Mouse (Mus musculus): ENCODE measurements around the gene Poc1a.

The Poc1a gene

DNA sequence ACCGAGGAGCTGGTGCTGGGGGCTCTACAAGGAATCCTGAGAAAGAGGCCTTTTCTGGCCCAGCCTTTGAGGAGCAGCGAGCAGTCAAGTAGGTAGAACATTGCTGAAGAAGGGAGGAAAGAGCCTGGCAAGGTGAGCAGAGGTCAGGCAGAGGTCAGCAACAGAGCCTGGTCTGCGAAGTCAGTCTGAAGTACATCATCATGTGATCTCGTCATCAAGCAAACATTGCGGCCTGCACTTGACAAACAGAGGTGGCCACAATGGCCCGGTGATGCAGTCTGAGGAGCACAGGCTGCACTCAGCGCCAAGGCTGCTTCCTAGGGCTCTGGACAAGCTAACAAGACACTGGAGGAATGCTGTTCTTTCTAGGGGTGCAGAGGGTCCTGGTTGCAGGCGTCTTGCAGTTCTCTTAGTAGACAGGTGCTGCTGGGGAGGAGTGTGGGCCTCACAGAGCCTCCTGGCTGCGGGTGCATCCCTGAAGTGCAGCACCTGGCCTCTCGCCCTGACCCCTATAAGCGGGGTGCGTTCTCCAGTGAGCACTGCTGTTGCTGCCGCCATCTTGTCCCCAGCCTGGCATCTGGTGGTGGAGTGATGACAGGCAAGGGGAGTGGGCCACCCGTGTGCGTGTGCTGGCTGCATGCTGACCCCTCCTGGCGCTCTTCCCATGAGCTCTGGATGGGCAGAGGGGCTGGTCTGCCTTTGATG, 21.7 kb downstream of the Poc1a start:
- no peak for DNase-seq

GRCm38 (mm10) chr9:106303460-106303960, 22.6 kb downstream of the Poc1a start:
- no peak for DNase-seq

DNA sequence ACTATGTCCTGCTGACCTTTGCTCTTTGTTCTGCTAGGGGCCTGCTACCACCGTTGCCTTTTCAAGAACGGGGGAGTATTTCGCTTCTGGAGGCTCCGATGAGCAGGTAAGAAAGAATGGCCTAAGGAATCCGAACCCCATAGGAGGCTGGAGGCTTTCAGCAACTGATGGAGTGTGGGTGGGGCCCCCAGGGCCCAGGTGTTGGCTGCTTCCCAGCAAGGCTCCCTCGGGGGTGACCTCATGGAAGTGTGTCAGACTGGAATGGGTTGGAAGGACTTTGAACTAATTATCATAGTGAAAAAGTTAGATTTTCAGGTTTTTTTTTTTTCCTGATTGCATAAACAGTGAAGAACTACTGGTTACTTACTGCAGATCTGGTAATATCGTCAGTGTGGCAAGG, 24.4 kb downstream of the Poc1a start:
- no peak for DNase-seq

DNA sequence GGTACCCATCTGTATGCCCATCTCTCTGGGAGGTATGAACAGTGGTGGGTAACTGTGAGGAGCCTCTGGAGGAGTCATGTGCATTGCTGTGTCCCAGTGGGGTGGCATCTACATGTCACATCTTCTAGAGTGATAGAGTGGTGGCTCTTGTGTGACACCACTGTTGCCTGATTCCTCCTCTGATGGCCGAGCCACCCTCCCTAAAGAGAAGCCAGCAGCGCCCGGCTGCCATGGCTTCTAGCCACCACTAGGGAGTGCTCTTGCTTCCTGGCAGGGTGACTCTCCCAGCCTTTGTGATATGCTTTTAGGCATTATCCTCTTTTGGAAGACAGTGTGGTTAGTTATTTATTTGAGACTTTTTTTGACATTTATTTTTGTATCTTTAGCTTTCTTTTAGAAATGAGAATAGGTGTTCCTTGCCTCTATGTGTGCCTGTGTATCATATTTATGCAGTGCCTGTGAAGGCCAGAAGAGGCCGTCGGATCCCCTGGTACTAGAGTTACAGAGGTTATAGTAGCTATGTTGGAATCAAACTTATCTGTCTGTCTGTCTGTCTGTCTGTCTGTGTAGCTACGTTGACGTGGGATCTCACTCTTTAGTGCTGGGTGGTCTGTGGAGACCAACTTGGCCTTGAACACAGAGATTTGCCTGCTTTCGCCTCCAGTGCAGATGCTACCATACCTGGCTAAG, 25.9 kb downstream of the Poc1a start:
- DNase-seq: peak; percentile 83

DNA sequence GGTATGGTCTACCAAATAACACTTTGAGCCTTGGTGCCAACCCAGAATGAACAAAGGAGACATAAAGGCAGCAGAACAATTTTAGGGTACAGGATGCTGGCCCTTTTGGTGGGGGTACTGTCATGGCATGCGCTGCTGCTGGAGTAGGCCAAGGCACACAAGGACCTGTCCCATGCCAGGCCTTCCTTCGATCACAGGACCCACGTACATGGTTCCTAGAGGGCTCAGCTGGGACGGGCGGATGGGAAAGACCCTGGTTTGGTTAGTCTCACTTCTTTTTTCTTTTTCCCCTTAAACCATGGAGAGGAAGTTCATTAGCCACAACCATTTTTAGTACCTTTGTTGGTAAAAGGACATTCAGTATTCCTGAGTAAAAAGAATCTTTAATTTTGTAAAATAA, 27.3 kb downstream of the Poc1a start:
- no peak for DNase-seq

GRCm38 (mm10) chr9:106308555-106308954, 27.7 kb downstream of the Poc1a start:
- DNase-seq: no peak

- DNase-seq: no peak
These were observed 28.1 kb downstream of the Poc1a start for GRCm38 (mm10) chr9:106308983-106309382.

DNA sequence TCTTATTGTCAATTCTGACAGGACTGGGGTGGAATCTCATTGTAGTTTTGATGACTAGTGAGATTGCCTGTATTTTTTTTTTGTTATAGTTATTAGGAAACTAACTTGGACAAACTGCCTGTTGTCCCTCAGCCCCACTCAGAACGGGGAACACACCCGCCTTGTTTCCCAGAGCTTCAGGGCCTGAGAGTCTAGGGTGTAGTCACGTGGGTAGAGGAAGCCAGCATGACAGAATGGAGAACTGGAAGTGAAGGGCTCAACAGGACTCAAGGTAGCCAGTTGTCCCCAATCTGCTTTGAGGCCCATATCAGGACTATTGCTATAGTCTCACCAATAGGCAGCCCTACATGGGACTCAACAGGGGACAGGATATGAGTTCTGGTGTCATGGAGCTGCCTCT, 29.0 kb downstream of the Poc1a start:
- no peak for DNase-seq

GRCm38 (mm10) chr9:106311625-106312191, 30.8 kb downstream of the Poc1a start:
- no peak for DNase-seq

GRCm38 (mm10) chr9:106312950-106313360, 32.1 kb downstream of the Poc1a start:
- peak; percentile 15 for DNase-seq

GRCm38 (mm10) chr9:106314196-106314595, 33.3 kb downstream of the Poc1a start:
- no peak for DNase-seq

- DNase-seq: no peak
These were observed 37.2 kb downstream of the Poc1a start for GRCm38 (mm10) chr9:106318074-106318473.

DNA sequence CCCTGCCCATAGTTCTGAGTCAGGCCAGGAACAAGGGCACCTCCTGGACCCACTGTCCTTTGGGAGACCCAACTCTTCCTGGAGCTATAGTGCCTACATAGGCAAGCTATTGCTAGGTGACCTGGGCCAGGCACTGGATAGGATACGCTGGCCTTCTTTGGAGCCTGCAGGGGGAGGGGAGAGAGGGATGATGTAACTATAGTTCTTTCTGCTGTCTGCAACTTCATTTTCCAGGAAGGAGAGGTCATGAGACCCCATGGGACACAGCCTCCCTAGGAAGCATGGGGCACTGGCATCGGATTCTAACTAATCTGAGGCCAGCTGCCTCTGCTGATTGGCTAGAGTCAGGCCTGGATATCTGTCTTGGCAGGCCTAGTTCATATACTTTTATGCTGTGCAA, 38.2 kb downstream of the Poc1a start:
- DNase-seq: no peak

GRCm38 (mm10) chr9:106322497-106322896, 41.6 kb downstream of the Poc1a start:
- no peak for DNase-seq

DNA sequence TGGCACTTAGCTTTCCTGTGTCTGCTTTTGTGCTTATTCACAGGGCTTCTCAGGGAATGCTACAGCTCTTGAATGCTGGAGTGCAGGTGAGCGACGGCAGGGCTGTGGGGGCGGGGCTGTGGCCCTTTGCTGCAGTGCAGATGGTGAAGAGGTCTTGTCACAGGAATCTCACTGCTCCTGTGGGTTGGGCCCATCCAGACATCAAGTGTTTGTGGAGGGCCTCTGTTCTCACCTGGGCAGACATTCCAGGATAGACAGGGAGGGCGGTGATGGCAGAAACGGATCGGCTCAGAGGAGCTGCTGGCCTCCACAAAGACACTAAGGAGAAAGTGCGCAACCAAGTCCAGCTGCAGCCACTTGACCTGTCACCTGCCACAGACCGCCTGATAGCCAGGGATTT, 45.4 kb downstream of the Poc1a start:
- DNase-seq: no peak

DNA sequence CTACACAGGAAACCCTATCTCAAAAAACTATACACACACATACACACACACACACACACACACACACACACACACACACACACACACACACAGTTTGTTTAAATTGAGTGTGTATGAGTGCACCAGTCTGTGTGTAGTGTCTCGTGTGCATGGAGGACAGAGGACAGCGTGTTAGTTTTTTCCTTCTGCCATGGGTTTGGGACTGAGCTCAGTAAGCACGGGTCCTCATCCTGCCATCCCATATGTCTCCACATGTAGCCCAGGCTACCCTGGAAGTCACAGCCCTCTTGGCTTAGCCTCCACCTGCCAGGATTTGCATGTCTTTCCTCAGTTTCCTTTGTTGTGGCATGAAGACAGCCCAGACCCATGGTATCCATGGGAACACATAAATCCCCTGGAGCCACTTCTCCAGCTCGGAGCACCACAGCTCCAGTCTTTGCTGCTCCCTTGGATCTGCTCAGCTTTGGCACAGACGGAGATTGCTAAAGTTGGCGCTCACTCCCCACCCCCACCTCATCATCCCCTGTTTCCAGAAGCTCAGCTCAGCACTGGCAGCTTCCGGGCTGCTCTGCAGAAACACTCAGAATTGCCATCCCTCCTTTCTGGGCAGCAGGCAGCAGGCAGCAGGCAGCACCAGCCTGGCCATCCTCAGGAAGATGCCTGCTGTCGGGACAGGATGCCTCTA, 46.4 kb downstream of the Poc1a start:
- no peak for DNase-seq

DNA sequence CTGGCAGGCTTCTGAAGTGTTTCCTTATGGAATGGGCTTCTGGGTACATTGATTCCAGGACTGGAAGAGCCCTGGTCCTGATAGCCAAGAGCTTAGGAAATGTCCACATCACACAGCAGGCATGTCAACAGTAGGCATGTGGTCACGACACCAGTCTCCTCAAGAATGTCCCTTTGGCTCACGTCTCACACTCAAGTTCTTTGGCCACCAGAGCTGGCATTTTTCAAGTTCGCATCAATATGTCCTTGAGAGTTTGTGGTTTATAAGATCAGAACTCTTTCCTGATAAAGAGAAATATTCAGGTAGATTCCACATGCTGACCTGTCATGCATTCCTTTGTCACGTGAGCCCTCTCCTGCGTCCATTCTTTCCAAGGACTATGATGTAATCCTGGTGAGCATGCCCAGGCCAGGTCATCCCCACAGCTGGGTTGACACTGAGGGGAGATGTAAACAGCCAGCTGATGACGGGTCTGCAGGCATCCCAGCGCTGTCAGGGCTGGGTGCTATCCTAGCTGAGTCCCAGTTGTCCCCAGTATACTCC, 47.3 kb downstream of the Poc1a start:
- no peak for DNase-seq

DNA sequence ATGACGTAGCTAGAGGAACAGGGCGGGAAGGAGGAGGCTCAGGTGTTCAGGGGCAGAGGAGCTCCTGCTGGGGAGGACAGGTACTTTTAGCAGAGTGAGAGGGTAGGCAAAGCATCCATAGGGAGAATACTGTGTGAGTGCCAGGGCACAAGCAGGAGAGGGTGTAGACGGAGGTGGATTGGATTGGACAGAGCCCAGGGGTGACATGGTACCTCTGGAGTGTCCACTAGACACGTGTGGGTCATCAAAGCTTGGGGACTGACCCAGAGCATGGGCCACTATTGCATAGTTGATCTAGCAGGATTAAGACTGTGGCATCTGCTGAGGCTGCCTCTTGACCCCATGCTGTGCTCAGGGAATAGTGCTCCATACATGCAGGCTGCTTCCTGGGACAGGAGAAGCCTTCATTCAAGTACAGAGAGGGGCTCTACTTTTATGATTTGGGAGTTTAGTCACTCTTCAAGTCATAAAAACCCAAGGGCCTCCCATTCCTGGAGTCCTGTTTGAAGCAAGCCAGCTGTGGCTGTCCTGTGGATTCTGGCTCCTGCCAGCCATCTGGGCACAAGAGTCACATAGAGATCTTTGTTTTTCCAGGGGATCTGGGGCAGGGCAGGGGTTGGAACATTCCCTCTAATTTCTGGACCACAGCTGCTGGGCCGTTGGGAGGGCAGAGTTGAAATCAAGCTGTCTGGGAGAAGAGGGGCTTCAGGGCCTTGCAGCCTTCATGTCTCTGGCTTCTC, 48.1 kb downstream of the Poc1a start:
- no peak for DNase-seq

DNA sequence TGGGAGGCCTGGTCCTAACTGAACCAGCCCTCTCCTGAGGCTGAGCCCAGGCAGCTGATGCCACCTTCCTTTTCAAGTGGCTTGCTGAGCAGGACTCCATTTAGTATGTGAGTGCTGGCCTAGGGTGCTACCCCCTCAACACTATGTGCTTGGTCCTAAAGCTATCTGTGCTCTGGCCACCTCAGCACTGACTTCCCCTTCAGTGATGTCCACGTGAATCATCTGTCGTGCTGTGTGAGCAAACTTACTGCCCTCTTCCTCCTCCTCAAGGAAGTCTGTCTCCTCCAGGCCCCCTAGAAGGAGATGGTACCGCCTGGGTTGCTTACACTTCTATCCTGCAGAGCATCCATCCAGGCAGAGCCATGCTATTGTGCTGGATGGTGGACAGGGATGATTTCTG, 51.9 kb downstream of the Poc1a start:
- no peak for DNase-seq

GRCm38 (mm10) chr9:106337620-106338019, 56.8 kb downstream of the Poc1a start:
- no peak for DNase-seq

- no peak for DNase-seq
These were observed 57.8 kb downstream of the Poc1a start for GRCm38 (mm10) chr9:106338462-106339172.

DNA sequence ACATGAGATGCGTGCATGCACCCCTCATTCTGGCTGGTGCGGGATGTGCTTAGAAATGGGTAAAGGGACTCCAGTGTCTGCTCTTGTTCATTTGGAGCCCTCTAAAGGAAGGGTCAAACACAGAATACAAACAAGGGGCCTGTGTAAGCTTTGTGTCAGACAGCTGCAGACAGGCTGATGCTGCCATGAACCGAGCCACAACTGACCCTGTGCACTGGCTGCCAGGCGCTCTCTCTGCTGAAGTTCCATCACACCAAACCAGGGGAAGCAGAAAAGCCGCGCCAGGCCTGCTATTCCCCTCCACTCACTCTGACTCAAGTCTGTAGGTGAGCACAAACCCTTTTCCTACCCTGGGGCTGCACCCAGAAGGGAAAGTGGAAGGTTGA, 58.3 kb downstream of the Poc1a start:
- DNase-seq: no peak
